Mouse (Mus musculus) gastrocnemius, adult 18-20 months (tissue): ENCODE data around the gene Nid2. TPM values are rescaled to one million over a fixed set of nuclear protein-coding genes. Genes with fewer than 3 reads are reported as not detected.

Experiments
- DNase-seq: peaks from one replicate; pipeline ENCODE4 v3.0.0; 2021; ENCODE audit warnings: low spot score
- total RNA-seq, 2 experiments: library from RNA; stranded (reverse); gene quantifications; 2 replicates each; pipeline ENCODE4 v1.2.3; 2021

Nid2 gene
- total RNA-seq, 2 experiments from 2014 or later, result 5.5 to 7.1 TPM

GRCm38 (mm10) chr14:19853471-19853870 lies 102.4 kb downstream of the Nid2 start:
- DNase-seq, result no peak

- no peak for DNase-seq
These were observed 107.2 kb downstream of the Nid2 start for GRCm38 (mm10) chr14:19858279-19858678.

- DNase-seq, result no peak
These were observed 108.0 kb downstream of the Nid2 start for GRCm38 (mm10) chr14:19858808-19859776.

- DNase-seq, result no peak
These were observed 109.2 kb downstream of the Nid2 start for GRCm38 (mm10) chr14:19860281-19860680.

Other genes starting within 250 kb of the Nid2 start
- not detected for gene Gm2244, start 201.3 kb upstream of the Nid2 start, total RNA-seq
- gene Gm2237, start 166.1 kb upstream of the Nid2 start, total RNA-seq, result under 1 TPM in 1 of 2 experiments, not detected in 1; 0.40 TPM
- not detected for gene Gm5458, start 148.7 kb upstream of the Nid2 start, total RNA-seq
- gene Rtraf, start 72.6 kb downstream of the Nid2 start, total RNA-seq, result 10 to 100 TPM; 84.3 to 88.5 TPM
- gene Gng2, start 226.4 kb downstream of the Nid2 start, total RNA-seq, result 1 to 10 TPM; 2.4 to 6.6 TPM